Mouse (Mus musculus): Measurements from ENCODE around the gene Samd4. TPM values are rescaled to one million over a fixed set of nuclear protein-coding genes. Genes with fewer than 3 reads are reported as not detected.
A peak's percentile ranks its signal among the peaks of the same experiment; 100 is the strongest.

The Samd4 gene
- total and polyA plus RNA-seq, 2 experiments from 2014 or later = 3.5 to 15.2 TPM

GRCm38 (mm10) chr14:46904276-46904675 is 21.6 kb downstream of the Samd4 start:
- ATAC-seq (no peak), DNase-seq (no peak)
- Histone ChIP-seq H3K4me3 (ENCODE audit: low read depth, low read length) (no peak overlapping the region), H3K27me3 (ENCODE audit: insufficient read depth, low read length) (no peaks in the 10 kb centered on the region), H3K9me3 (ENCODE audit: low read length) (no peaks in the 10 kb centered on the region), H3K4me2 (ENCODE audit: low read depth) (no peak overlapping the region), H3K4me1 (ENCODE audit: insufficient read depth) (no peaks in the 10 kb centered on the region), H3K36me3 (ENCODE audit: insufficient read depth) (no peaks in the 10 kb centered on the region), H3K9ac (no peak overlapping the region), H3K27ac (ENCODE audit: low read depth, low read length) (no peak overlapping the region)
- WGBS = 91% methylated on average over 4 of the region's 4 CpGs
- no peak for TF ChIP-seq CTCF (IDR thresholded peaks at IDR 0.05; ENCODE audit: low read depth)

- Histone ChIP-seq H3K9me3 (ENCODE audit: low read length) (no peaks in the 10 kb centered on the region), H3K36me3 (ENCODE audit: insufficient read depth) (no peaks in the 10 kb centered on the region), H3K9ac (no peak overlapping the region), H3K4me3 (ENCODE audit: low read depth, low read length) (no peak overlapping the region), H3K4me1 (ENCODE audit: insufficient read depth) (no peaks in the 10 kb centered on the region), H3K27me3 (ENCODE audit: insufficient read depth, low read length) (no peaks in the 10 kb centered on the region), H3K4me2 (ENCODE audit: low read depth) (no peak overlapping the region), H3K27ac (ENCODE audit: low read depth, low read length) (no peak overlapping the region)
- TF ChIP-seq CTCF (IDR thresholded peaks at IDR 0.05; ENCODE audit: low read depth) = no peak
- DNase-seq (no peak), ATAC-seq (no peak)
- 83% methylated on average over 8 of the region's 8 CpGs for WGBS
These were observed 26.2 kb downstream of the Samd4 start for GRCm38 (mm10) chr14:46908858-46909257.

GRCm38 (mm10) chr14:46912496-46912895 is 29.8 kb downstream of the Samd4 start:
- Histone ChIP-seq H3K4me1 (ENCODE audit: insufficient read depth) (no peaks in the 10 kb centered on the region), H3K27me3 (ENCODE audit: insufficient read depth, low read length) (no peaks in the 10 kb centered on the region), H3K4me3 (ENCODE audit: low read depth, low read length) (no peak overlapping the region), H3K36me3 (ENCODE audit: insufficient read depth) (no peaks in the 10 kb centered on the region), H3K9me3 (ENCODE audit: low read length) (no peaks in the 10 kb centered on the region), H3K4me2 (ENCODE audit: low read depth) (no peak overlapping the region), H3K9ac (no peak overlapping the region), H3K27ac (ENCODE audit: low read depth, low read length) (no peak overlapping the region)
- ATAC-seq (no peak), DNase-seq (no peak)
- WGBS = 90% methylated on average over 7 of the region's 7 CpGs
- TF ChIP-seq CTCF (IDR thresholded peaks at IDR 0.05; ENCODE audit: low read depth) = no peak

GRCm38 (mm10) chr14:46914356-46914755 is 31.7 kb downstream of the Samd4 start:
- DNase-seq = peak; percentile 21
- no peaks in the 10 kb centered on the region for H3K36me3 ChIP-seq (ENCODE audit: insufficient read depth)
- H3K9ac ChIP-seq = no peak overlapping the region
- no peak for ATAC-seq
- 30% methylated on average over 6 of the region's 6 CpGs for WGBS
- no peaks in the 10 kb centered on the region for H3K4me1 ChIP-seq (ENCODE audit: insufficient read depth)
- no peak overlapping the region for H3K27ac ChIP-seq (ENCODE audit: low read depth, low read length)
- H3K9me3 ChIP-seq (ENCODE audit: low read length) = no peaks in the 10 kb centered on the region
- no peak for TF ChIP-seq CTCF (IDR thresholded peaks at IDR 0.05; ENCODE audit: low read depth)
- H3K27me3 ChIP-seq (ENCODE audit: insufficient read depth, low read length) = no peaks in the 10 kb centered on the region
- no peak overlapping the region for H3K4me2 ChIP-seq (ENCODE audit: low read depth)
- H3K4me3 ChIP-seq (ENCODE audit: low read depth, low read length) = no peak overlapping the region

GRCm38 (mm10) chr14:46915555-46915954 is 32.9 kb downstream of the Samd4 start:
- no peak overlapping the region for H3K4me2 ChIP-seq (ENCODE audit: low read depth)
- no peaks in the 10 kb centered on the region for H3K4me1 ChIP-seq (ENCODE audit: insufficient read depth)
- no peak for TF ChIP-seq CTCF (IDR thresholded peaks at IDR 0.05; ENCODE audit: low read depth)
- H3K9me3 ChIP-seq (ENCODE audit: low read length) = no peaks in the 10 kb centered on the region
- 79% methylated on average over 6 of the region's 6 CpGs for WGBS
- H3K27ac ChIP-seq (ENCODE audit: low read depth, low read length) = no peak overlapping the region
- H3K4me3 ChIP-seq (ENCODE audit: low read depth, low read length) = no peak overlapping the region
- ATAC-seq (no peak), DNase-seq (no peak)
- no peak overlapping the region for H3K9ac ChIP-seq
- no peaks in the 10 kb centered on the region for H3K27me3 ChIP-seq (ENCODE audit: insufficient read depth, low read length)
- no peaks in the 10 kb centered on the region for H3K36me3 ChIP-seq (ENCODE audit: insufficient read depth)

GRCm38 (mm10) chr14:46916581-46916980 is 33.9 kb downstream of the Samd4 start:
- 67% methylated on average over 4 of the region's 4 CpGs for WGBS
- DNase-seq (no peak), ATAC-seq (no peak)
- no peak for TF ChIP-seq CTCF (IDR thresholded peaks at IDR 0.05; ENCODE audit: low read depth)
- no peaks in the 10 kb centered on the region for H3K9me3 ChIP-seq (ENCODE audit: low read length)
- H3K4me2 ChIP-seq (ENCODE audit: low read depth) = no peak overlapping the region
- H3K27ac ChIP-seq (ENCODE audit: low read depth, low read length) = no peak overlapping the region
- H3K27me3 ChIP-seq (ENCODE audit: insufficient read depth, low read length) = no peaks in the 10 kb centered on the region
- no peaks in the 10 kb centered on the region for H3K4me1 ChIP-seq (ENCODE audit: insufficient read depth)
- no peak overlapping the region for H3K9ac ChIP-seq
- H3K4me3 ChIP-seq (ENCODE audit: low read depth, low read length) = no peak overlapping the region
- no peaks in the 10 kb centered on the region for H3K36me3 ChIP-seq (ENCODE audit: insufficient read depth)

GRCm38 (mm10) chr14:46917136-46917535 is 34.5 kb downstream of the Samd4 start:
- Histone ChIP-seq H3K9me3 (ENCODE audit: low read length) (no peaks in the 10 kb centered on the region), H3K4me2 (ENCODE audit: low read depth) (no peak overlapping the region), H3K4me3 (ENCODE audit: low read depth, low read length) (no peak overlapping the region), H3K36me3 (ENCODE audit: insufficient read depth) (no peaks in the 10 kb centered on the region), H3K9ac (no peak overlapping the region), H3K27me3 (ENCODE audit: insufficient read depth, low read length) (no peaks in the 10 kb centered on the region), H3K4me1 (ENCODE audit: insufficient read depth) (no peaks in the 10 kb centered on the region), H3K27ac (ENCODE audit: low read depth, low read length) (no peak overlapping the region)
- DNase-seq (no peak), ATAC-seq (no peak)
- no peak for TF ChIP-seq CTCF (IDR thresholded peaks at IDR 0.05; ENCODE audit: low read depth)
- WGBS = 91% methylated on average over 5 of the region's 5 CpGs

GRCm38 (mm10) chr14:46917581-46917980 is 34.9 kb downstream of the Samd4 start:
- no peaks in the 10 kb centered on the region for H3K27me3 ChIP-seq (ENCODE audit: insufficient read depth, low read length)
- no peak for DNase-seq
- H3K4me3 ChIP-seq (ENCODE audit: low read depth, low read length) = no peak overlapping the region
- no peak overlapping the region for H3K9ac ChIP-seq
- H3K4me2 ChIP-seq (ENCODE audit: low read depth) = no peak overlapping the region
- ATAC-seq = no peak
- H3K9me3 ChIP-seq (ENCODE audit: low read length) = no peaks in the 10 kb centered on the region
- H3K36me3 ChIP-seq (ENCODE audit: insufficient read depth) = no peaks in the 10 kb centered on the region
- no peaks in the 10 kb centered on the region for H3K4me1 ChIP-seq (ENCODE audit: insufficient read depth)
- 82% methylated on average over 3 of the region's 3 CpGs for WGBS
- H3K27ac ChIP-seq (ENCODE audit: low read depth, low read length) = no peak overlapping the region
- TF ChIP-seq CTCF (IDR thresholded peaks at IDR 0.05; ENCODE audit: low read depth) = no peak

Data from forebrain, postnatal 0 days (tissue).